Mouse (Mus musculus) neural tube, embryonic 10.5 days (tissue): ENCODE measurements at regions not wholly inside any gene's neighbourhood (a gene's known extent, or its start where the extent isn't known, plus 50 kb on each side); places are given as distances from the start of the nearest gene placed in this dataset.
A peak's percentile ranks its signal among the peaks of the same experiment; 100 is the strongest.

Experiments used
- DNase-seq: peaks from one replicate; pipeline ENCODE4 v3.0.0-alpha.2; 2017; ENCODE audit warnings: low spot score; ENCODE audit errors: extremely low spot score

DNA sequence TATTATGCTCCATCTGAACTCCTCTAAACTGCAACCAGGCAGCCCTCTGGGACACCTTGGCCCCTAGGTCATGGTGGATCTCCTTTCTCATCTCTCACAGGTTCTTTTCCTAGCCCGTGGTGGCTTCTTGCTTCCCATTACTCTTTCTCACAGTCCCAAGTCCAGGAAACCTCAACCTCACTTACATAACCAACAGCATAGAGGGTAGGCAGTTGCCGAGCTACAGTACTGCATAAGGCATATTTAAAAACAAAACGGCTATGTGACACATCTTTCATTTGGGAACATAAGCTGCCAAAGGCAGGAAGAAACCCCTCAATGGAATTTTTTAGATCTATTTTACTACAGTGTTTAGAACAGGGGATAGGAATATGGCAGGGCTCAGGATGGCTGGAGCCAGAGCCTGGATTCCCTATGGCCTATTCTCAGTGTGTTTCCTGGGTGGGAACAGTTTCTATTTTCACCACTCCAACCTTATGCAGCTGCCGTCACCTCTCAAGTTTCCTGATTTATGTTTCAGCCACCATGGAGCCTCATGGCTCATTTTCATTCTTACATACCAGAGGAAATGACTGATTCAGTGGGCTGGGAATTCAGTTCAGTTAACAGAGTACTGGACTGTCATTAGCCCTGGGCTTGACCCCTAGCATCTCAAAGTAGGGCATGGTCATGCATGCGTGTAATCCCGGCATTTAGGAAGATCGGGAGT, 726.9 kb upstream of the Lrrc6 start:
- peak; percentile 26 for DNase-seq

- no peak for DNase-seq
Observed at GRCm38 (mm10) chr15:67226900-67227299, 726.2 kb upstream of the Lrrc6 start.
